Mouse (Mus musculus) hindbrain, embryonic 15.5 days (tissue): ENCODE data around the gene Bicral. TPM values are rescaled to one million over a fixed set of nuclear protein-coding genes. Genes with fewer than 3 reads are reported as not detected.

Source experiments
- ATAC-seq: fragments of 200-750 bp; cut with Nextera tagmentation; 2 replicates; pipeline ENCODE4 v1.8.0; 2017; ENCODE audit warnings: low read depth, moderate number of reproducible peaks, moderate TSS enrichment; ENCODE audit not compliant: low FRiP score
- H3K27ac ChIP-seq: fragments of 300-500 bp; sonication (generic); replicated peaks from 2 replicates; pipeline ENCODE4 v1.5.1; 2015; ENCODE audit warnings: mild to moderate bottlenecking, inconsistent platforms
- H3K27me3 ChIP-seq: fragments of 300-500 bp; sonication (generic); 2 replicates; pipeline ENCODE4 v1.6.1; 2015; ENCODE audit warnings: control low read depth, inconsistent platforms
- H3K36me3 ChIP-seq: fragments of 300-500 bp; sonication (generic); 2 replicates; pipeline ENCODE4 v1.6.1; 2015; ENCODE audit warnings: control low read depth, inconsistent platforms
- H3K4me1 ChIP-seq: fragments of 300-500 bp; sonication (generic); replicated peaks from 2 replicates; pipeline ENCODE4 v1.6.1; 2015; ENCODE audit warnings: control low read depth, inconsistent platforms
- H3K4me2 ChIP-seq: fragments of 300-500 bp; sonication (generic); 2 replicates; pipeline ENCODE4 v1.6.1; 2015; ENCODE audit warnings: moderate library complexity, mild to moderate bottlenecking, inconsistent platforms
- H3K4me3 ChIP-seq: fragments of 300-500 bp; sonication (generic); 2 replicates; pipeline ENCODE4 v1.5.1; 2015; ENCODE audit warnings: mild to moderate bottlenecking, inconsistent platforms
- H3K9ac ChIP-seq: fragments of 300-500 bp; sonication (generic); 2 replicates; pipeline ENCODE4 v1.6.1; 2015; ENCODE audit warnings: inconsistent platforms
- H3K9me3 ChIP-seq: fragments of 300-500 bp; sonication (generic); 2 replicates; pipeline ENCODE4 v1.6.1; 2016; ENCODE audit warnings: control low read depth, inconsistent platforms
- WGBS: fragments of 180-500 bp; shearing (Covaris S2); methylation state at CpG from one replicate; pipeline ENCODE4 v1.1.7; 2015; 5-methylcytosine and 5-hydroxymethylcytosine counted together
- polyA plus RNA-seq: library from polyadenylated mRNA; unstranded; fragments of >200 nt; fragmentation: Nextera tagmentation; extraction: Ambion mirVana; gene quantifications from 2 replicates; pipeline ENCODE4 v1.2.1, GENCODE M21; 2015

Gene Bicral
- polyA plus RNA-seq, 1 experiment from 2014 or later = 10.3 TPM

DNA sequence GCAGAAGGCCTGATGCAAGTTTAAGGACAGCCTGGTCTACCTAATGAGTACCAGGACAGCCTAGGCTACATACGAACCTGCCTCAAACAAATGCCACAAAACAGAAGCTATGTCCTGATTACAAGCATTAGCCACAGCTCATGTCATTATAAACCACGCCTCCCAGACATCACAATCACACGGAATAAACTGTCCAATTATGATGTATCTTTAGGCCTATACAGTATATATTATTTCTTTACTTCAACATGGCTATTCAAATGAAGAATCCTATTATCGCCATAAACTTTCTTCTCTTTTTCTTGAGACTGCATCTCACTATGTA, 25.3 kb downstream of the Bicral start:
- H3K4me2 ChIP-seq = no peak overlapping the region
- H3K4me1 ChIP-seq = no peaks in the 10 kb centered on the region
- no peaks in the 10 kb centered on the region for H3K9me3 ChIP-seq
- no peaks in the 10 kb centered on the region for H3K27me3 ChIP-seq
- H3K9ac ChIP-seq = no peak overlapping the region
- H3K4me3 ChIP-seq = no peak overlapping the region
- no peak for ATAC-seq
- peaks cover 12% of the 10 kb centered on the region for H3K36me3 ChIP-seq
- 91% methylated on average over 4 of the region's 4 CpGs for WGBS
- no peak overlapping the region for H3K27ac ChIP-seq

GRCm38 (mm10) chr17:46832101-46832980, 25.9 kb downstream of the Bicral start:
- H3K4me2 ChIP-seq = no peak overlapping the region
- H3K27ac ChIP-seq = no peak overlapping the region
- no peaks in the 10 kb centered on the region for H3K9me3 ChIP-seq
- peaks cover 12% of the 10 kb centered on the region for H3K36me3 ChIP-seq
- no peaks in the 10 kb centered on the region for H3K27me3 ChIP-seq
- ATAC-seq = no peak
- no peak overlapping the region for H3K4me3 ChIP-seq
- H3K4me1 ChIP-seq = no peaks in the 10 kb centered on the region
- WGBS = 74% methylated on average over 11 of the region's 11 CpGs
- no peak overlapping the region for H3K9ac ChIP-seq

DNA sequence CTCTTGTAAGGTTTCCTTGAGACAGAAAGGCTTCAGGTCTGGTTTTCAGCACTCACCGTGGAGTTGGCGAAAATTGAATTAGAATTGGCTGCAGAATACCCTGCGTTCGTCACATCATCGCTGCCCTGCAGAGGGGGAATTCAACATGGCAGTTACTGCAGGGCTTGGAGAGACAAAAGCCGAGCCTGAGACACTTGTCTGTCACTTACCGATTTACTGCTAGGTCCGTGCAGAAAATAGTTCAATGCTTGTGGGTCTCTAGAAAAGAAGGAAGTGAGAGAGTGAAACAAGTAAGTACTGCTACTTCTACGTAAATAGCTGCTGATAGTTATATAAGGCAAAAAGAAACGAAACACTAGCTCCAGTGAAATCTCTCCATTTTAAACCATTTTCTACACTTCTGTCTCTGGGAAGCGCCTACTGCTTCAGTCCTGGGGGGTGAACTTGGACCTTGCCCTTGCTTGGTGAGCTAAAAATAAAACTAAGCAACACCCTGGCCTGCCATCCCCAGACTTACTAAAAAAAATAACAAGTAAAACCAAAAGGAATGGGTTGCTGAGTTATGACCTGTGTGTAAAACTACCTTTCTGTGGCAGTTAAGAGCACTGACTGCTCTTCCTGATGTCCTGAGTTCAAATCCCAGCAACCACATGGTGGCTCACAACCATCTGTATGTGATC, 28.3 kb downstream of the Bicral start:
- no peaks in the 10 kb centered on the region for H3K9me3 ChIP-seq
- H3K4me3 ChIP-seq = no peak overlapping the region
- no peak for ATAC-seq
- H3K9ac ChIP-seq = no peak overlapping the region
- no peak overlapping the region for H3K4me2 ChIP-seq
- no peak overlapping the region for H3K27ac ChIP-seq
- H3K4me1 ChIP-seq = no peaks in the 10 kb centered on the region
- H3K36me3 ChIP-seq = peaks cover 22% of the 10 kb centered on the region
- 89% methylated on average over 11 of the region's 11 CpGs for WGBS
- H3K27me3 ChIP-seq = no peaks in the 10 kb centered on the region

GRCm38 (mm10) chr17:46828935-46829334, 29.3 kb downstream of the Bicral start:
- no peak for ATAC-seq

DNA sequence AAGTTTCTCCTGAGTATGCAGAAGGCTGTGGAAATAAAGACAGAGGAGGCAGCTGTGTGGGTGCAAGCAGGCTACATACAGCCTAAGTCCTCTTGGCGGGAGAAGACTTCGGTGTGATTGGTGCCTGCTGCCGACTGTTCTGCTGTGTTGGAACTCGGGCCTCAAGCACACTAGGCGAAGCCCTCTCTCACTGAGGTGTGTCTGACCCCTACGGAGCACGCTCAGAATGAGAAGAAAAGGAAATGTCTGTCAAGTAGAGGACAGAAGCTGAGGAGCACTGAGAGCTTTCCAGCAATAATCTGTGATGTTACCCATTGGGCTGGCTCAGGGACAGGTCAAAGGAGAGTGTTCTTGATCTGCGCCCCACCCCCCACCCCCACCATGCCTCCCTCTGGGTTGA, 35.2 kb downstream of the Bicral start:
- Histone ChIP-seq H3K9me3 (no peaks in the 10 kb centered on the region), H3K9ac (no peak overlapping the region), H3K27me3 (no peaks in the 10 kb centered on the region), H3K4me3 (no peak overlapping the region), H3K4me2 (no peak overlapping the region), H3K36me3 (peaks cover 49% of the 10 kb centered on the region), H3K27ac (no peak overlapping the region), H3K4me1 (no peaks in the 10 kb centered on the region)
- no peak for ATAC-seq
- WGBS = 96% methylated on average over 8 of the region's 8 CpGs

More at GRCm38 (mm10) chr17:46828935-46829334, 29.3 kb downstream of the Bicral start:
- no peak overlapping the region for H3K9ac ChIP-seq
- H3K9me3 ChIP-seq = no peaks in the 10 kb centered on the region
- H3K4me2 ChIP-seq = no peak overlapping the region
- WGBS = 93% methylated on average over 3 of the region's 3 CpGs
- H3K27me3 ChIP-seq = no peaks in the 10 kb centered on the region
- no peaks in the 10 kb centered on the region for H3K4me1 ChIP-seq
- H3K27ac ChIP-seq = no peak overlapping the region
- no peak overlapping the region for H3K4me3 ChIP-seq
- H3K36me3 ChIP-seq = peaks cover 32% of the 10 kb centered on the region

- no peak overlapping the region for H3K27ac ChIP-seq
- H3K4me3 ChIP-seq = no peak overlapping the region
These were observed 37.7 kb downstream of the Bicral start for GRCm38 (mm10) chr17:46820628-46821027.

DNA sequence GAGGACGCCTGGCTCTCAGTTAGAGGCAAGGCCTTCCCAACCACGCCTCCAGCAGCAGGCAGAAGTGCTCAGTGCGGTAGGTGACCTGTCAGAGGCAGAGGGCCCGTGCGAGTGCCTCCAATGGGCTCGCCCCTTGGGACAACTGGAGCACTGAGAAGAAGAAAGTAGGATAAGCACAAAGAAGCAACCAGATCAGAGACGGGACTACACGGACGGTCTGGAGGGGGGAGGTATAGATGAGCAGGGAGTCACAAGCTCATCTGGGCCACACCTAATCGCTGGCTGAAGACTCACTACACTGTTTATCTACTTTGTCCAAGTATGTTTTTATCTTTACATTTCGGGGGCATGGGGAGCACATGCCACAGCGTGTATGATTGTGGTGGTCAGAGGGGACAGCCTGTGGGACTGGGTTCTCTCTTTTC, 40.5 kb downstream of the Bicral start:
- Histone ChIP-seq H3K4me1 (no peaks in the 10 kb centered on the region), H3K27me3 (no peaks in the 10 kb centered on the region), H3K9ac (no peak overlapping the region), H3K4me3 (no peak overlapping the region), H3K4me2 (no peak overlapping the region), H3K27ac (no peak overlapping the region), H3K36me3 (peaks cover 21% of the 10 kb centered on the region), H3K9me3 (no peaks in the 10 kb centered on the region)
- ATAC-seq = no peak
- 88% methylated on average over 12 of the region's 12 CpGs for WGBS

More at GRCm38 (mm10) chr17:46820628-46821027, 37.7 kb downstream of the Bicral start:
- 93% methylated on average over 7 of the region's 7 CpGs for WGBS
- no peak overlapping the region for H3K9ac ChIP-seq
- H3K9me3 ChIP-seq = no peaks in the 10 kb centered on the region
- H3K4me2 ChIP-seq = no peak overlapping the region
- H3K36me3 ChIP-seq = peaks cover 49% of the 10 kb centered on the region
- ATAC-seq = no peak
- H3K27me3 ChIP-seq = no peaks in the 10 kb centered on the region
- H3K4me1 ChIP-seq = no peaks in the 10 kb centered on the region

DNA sequence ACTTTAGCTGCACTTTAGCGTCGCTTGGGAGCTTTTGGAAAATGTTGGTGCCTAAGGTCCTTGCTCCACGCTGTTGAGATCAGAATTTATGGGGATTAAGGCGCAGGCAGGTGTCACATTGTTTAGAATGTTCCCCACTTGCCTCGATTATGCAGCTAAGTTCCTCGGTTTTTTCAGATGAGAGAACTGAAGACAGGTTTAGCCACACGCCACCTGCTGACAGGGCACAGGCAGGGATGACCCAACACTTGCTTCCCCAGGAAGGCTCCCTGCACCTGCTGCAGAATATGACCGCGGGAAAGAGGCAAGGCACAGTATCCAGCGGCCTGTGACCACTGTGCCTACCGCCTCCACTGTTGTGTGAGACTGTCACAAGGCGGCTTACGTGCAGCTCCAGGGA, 42.0 kb downstream of the Bicral start:
- H3K4me2 ChIP-seq = no peak overlapping the region
- WGBS = 74% methylated on average over 13 of the region's 13 CpGs
- no peak overlapping the region for H3K27ac ChIP-seq
- H3K4me3 ChIP-seq = no peak overlapping the region
- ATAC-seq = no peak
- peaks cover 22% of the 10 kb centered on the region for H3K36me3 ChIP-seq
- no peak overlapping the region for H3K9ac ChIP-seq
- H3K27me3 ChIP-seq = no peaks in the 10 kb centered on the region
- H3K4me1 ChIP-seq = no peaks in the 10 kb centered on the region
- H3K9me3 ChIP-seq = no peaks in the 10 kb centered on the region

DNA sequence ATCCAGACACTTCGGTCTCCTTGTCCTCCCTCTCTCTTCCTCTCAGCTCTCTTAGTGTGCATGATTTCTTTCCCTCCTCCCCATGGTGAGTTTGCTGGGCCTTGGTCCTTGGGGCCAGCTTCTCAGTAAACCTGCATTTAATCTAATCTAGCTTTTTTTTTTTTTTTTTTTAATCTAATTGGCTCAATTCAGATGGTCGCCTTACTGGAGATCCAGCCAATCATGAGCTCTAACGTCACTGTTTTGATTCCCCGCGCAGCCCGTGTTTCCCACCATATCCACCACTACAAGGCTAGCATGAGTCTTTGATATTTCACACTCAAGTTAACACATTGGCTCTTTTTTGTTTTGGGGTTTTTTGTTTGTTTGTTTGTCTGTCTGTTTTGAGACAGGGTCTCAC, 43.8 kb downstream of the Bicral start:
- no peaks in the 10 kb centered on the region for H3K27me3 ChIP-seq
- H3K9me3 ChIP-seq = no peaks in the 10 kb centered on the region
- H3K36me3 ChIP-seq = peaks cover 25% of the 10 kb centered on the region
- H3K9ac ChIP-seq = no peak overlapping the region
- H3K27ac ChIP-seq = no peak overlapping the region
- 93% methylated on average over 6 of the region's 6 CpGs for WGBS
- H3K4me2 ChIP-seq = no peak overlapping the region
- ATAC-seq = no peak
- no peaks in the 10 kb centered on the region for H3K4me1 ChIP-seq
- H3K4me3 ChIP-seq = no peak overlapping the region

- H3K27ac ChIP-seq = no peak overlapping the region
- no peak overlapping the region for H3K4me2 ChIP-seq
- no peaks in the 10 kb centered on the region for H3K4me1 ChIP-seq
- H3K9me3 ChIP-seq = no peaks in the 10 kb centered on the region
- H3K27me3 ChIP-seq = no peaks in the 10 kb centered on the region
- H3K4me3 ChIP-seq = no peak overlapping the region
- H3K36me3 ChIP-seq = peaks cover 32% of the 10 kb centered on the region
- H3K9ac ChIP-seq = no peak overlapping the region
- WGBS = 83% methylated on average over 8 of the region's 8 CpGs
- ATAC-seq = no peak
These were observed 44.6 kb downstream of the Bicral start for GRCm38 (mm10) chr17:46813637-46814036.

DNA sequence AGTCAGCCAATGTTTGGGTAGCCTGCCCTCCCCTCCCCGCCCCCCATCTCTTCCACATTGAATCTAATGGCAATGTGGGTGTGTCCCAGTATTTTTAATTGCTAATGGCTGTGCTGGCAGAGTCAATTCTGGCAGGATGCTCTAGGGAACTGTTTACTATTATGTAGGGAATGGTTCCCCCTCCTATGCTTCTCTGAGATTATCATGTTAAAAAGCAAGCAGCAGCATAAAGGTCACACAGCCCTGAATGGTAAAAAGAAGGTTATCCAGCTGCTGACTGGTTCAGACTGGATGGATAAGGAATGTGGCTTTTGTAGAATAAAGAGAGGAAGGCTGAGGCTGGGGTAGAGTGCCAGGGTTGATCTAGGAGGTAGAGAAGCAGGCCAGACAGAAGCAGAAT, 45.8 kb downstream of the Bicral start:
- no peaks in the 10 kb centered on the region for H3K4me1 ChIP-seq
- H3K36me3 ChIP-seq = peaks cover 36% of the 10 kb centered on the region
- H3K9me3 ChIP-seq = no peaks in the 10 kb centered on the region
- no peak overlapping the region for H3K9ac ChIP-seq
- H3K27ac ChIP-seq = no peak overlapping the region
- H3K4me2 ChIP-seq = no peak overlapping the region
- ATAC-seq = no peak
- H3K27me3 ChIP-seq = no peaks in the 10 kb centered on the region
- WGBS = 88% methylated on average over 1 of the region's 1 CpGs
- H3K4me3 ChIP-seq = no peak overlapping the region

- no peak overlapping the region for H3K4me2 ChIP-seq
- no peaks in the 10 kb centered on the region for H3K9me3 ChIP-seq
- H3K27ac ChIP-seq = no peak overlapping the region
- peaks cover 50% of the 10 kb centered on the region for H3K36me3 ChIP-seq
- H3K9ac ChIP-seq = no peak overlapping the region
- H3K27me3 ChIP-seq = no peaks in the 10 kb centered on the region
- ATAC-seq = no peak
- WGBS = 91% methylated on average over 3 of the region's 3 CpGs
- no peak overlapping the region for H3K4me3 ChIP-seq
- H3K4me1 ChIP-seq = no peaks in the 10 kb centered on the region
These were observed 47.6 kb downstream of the Bicral start for GRCm38 (mm10) chr17:46810672-46811071.
